Mouse (Mus musculus) lung, postnatal 0 days (tissue): Measurements from ENCODE around the gene Tmem252.

Experiments used
- CTCF ChIP-seq: IDR thresholded peaks from 2 replicates; pipeline ENCODE4 v1.5.1; 2016; ENCODE audit warnings: antibody characterized with exemption, mild to moderate bottlenecking
- EP300 ChIP-seq: IDR thresholded peaks from 2 replicates; pipeline ENCODE4 v1.6.1; 2016; ENCODE audit warnings: antibody characterized with exemption, mild to moderate bottlenecking, control low read depth

GRCm38 (mm10) chr19:24650428-24650827, 23.4 kb upstream of the Tmem252 start:
- TF ChIP-seq CTCF (no peak), EP300 (no peak)
